Mouse (Mus musculus) CH12.LX (cell line): ENCODE results near the gene Spata20.

Source experiments
- CHD1 ChIP-seq: IDR thresholded peaks from 2 replicates; pipeline ENCODE4 v1.6.1; 2012; ENCODE audit warnings: low read depth, low read length, improper control_type of control experiment, inconsistent platforms
- CTCF ChIP-seq, 2 experiments: IDR thresholded peaks in 1 of 2; conservative IDR thresholded peaks in 1 of 2; 2 replicates each; pipeline ENCODE4 v1.5.1; 2011 to 2012; ENCODE audit warnings: low read depth in 2 of 2, low read length in 2 of 2, improper control_type of control experiment in 1 of 2, inconsistent platforms in 1 of 2, mild to moderate bottlenecking in 1 of 2, moderate library complexity in 1 of 2
- EP300 ChIP-seq: IDR thresholded peaks from 2 replicates; pipeline ENCODE4 v1.6.1; 2011; ENCODE audit warnings: low read length, improper control_type of control experiment
- ETS1 ChIP-seq: conservative IDR thresholded peaks from 2 replicates; pipeline ENCODE4 v1.6.1; 2012; ENCODE audit warnings: low read depth, mild to moderate bottlenecking, inconsistent platforms, low read length, improper control_type of control experiment, moderate library complexity
- MAX ChIP-seq: IDR thresholded peaks from 2 replicates; pipeline ENCODE4 v1.6.1; 2011; ENCODE audit warnings: low read length, improper control_type of control experiment
- POLR2A ChIP-seq: IDR thresholded peaks from 2 replicates; pipeline ENCODE4 v1.6.1; 2011; ENCODE audit warnings: low read depth, mild to moderate bottlenecking, improper control_type of control experiment, low read length
- TBP ChIP-seq: conservative IDR thresholded peaks from 2 replicates; pipeline ENCODE4 v1.6.1; 2011; ENCODE audit warnings: low read depth, low read length, improper control_type of control experiment
- TCF12 ChIP-seq: IDR thresholded peaks from 2 replicates; pipeline ENCODE4 v1.6.1; 2014; ENCODE audit warnings: low read depth, mild to moderate bottlenecking, inconsistent platforms, low read length, improper control_type of control experiment
- USF1 ChIP-seq: IDR thresholded peaks from 2 replicates; pipeline ENCODE4 v1.6.1; 2014; ENCODE audit warnings: low read depth, mild to moderate bottlenecking, inconsistent platforms, low read length, improper control_type of control experiment
- ZC3H11A ChIP-seq: IDR thresholded peaks from 2 replicates; pipeline ENCODE4 v1.6.1; 2012; ENCODE audit warnings: low read depth, mild to moderate bottlenecking, inconsistent platforms, low read length, improper control_type of control experiment
- ZNF384 ChIP-seq: IDR thresholded peaks from 2 replicates; pipeline ENCODE4 v1.6.1; 2012; ENCODE audit warnings: low read depth, low read length, improper control_type of control experiment, inconsistent platforms

DNA sequence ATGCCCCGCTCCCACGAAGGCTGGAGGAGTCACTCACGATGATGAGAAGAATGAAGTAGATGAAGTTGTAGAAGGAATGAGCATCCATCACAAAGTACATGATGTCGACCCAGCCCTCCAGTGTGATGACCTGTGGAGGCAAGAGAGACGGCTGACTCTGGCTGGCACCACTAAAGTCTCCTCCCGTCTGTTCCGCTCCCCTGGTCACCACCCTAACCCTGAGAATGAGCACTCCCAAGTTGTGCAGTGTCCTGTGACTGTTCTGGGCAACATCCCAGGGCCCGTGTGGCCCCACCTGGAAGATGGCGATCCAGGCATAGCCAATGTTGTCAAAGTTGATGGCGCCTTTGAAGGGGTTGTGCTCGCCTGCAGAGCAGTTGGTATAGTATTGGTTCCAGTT, 24.1 kb downstream of the Spata20 start:
- TF ChIP-seq ETS1 (no peak), ZC3H11A (no peak), POLR2A (no peak), TCF12 (no peak), TBP (no peak), EP300 (no peak), CTCF (conservative IDR thresholded peaks at IDR 0.05 in 1 of 2, IDR thresholded peaks at IDR 0.05 in 1 of 2; ENCODE audit: low read depth in 2 of 2, low read length in 2 of 2) (no peak), ZNF384 (no peak), CHD1 (no peak), MAX (no peak), USF1 (no peak)
